Mouse (Mus musculus): ENCODE results near the gene Nrm.

Nrm gene

DNA sequence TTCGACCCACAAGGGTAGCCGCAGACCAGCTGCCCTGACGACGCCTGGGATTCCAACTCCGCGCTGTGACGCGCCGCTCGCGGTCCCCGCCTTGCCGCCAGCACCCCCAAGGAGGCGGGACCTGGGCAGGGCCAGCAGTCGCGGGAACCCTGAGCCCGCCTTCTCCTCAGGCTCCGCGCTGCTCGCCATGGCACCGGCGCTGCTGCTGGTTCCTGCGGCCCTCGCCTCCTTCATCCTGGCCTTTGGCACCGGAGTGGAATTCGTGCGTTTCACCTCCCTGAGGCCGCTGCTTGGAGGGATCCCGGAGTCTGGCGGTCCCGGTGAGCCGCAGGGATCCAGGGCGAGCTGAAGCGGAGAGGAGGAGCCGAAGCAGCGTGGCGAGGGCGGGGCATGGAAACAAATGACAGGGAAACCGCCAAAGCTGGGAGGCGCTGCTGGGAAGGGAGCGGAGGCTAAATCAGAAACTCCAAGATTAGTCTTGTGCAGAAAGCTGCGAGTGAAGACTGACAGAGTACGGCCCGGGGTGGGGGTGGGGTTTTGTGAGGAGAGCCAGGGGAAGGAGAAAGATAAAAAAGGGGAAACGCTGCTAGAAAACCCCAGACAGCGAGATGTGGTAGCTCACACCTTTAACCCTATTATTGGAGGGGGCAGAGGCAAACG lies at the start of gene Nrm:
Nrm (plus strand) TSS at position 121 of the 660 bp plus-strand sequence.
- peak; percentile 89 for DNase-seq (ENCODE audit: low read depth, low spot score)

DNA sequence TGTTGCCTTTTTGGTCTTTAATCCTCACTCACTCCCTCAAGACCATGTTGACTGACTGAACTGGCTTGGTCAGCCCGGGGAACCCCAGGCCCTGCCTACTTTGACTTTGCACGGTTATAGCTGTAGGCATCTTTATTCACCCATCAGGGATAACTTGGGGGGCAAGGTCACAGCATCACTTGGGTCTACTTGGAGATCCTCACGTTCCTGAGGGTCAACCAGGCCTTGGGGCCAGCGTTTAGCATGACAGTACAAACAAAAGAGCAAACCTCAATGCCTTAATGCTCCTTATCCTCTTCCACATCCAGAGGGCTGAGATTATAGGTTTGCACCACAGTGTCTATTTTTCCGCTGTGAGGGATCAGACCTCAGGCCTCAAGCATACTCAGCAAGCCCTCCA lies 48.8 kb upstream of the Nrm start:
- DNase-seq (ENCODE audit: low read depth, low spot score): no peak

- DNase-seq (ENCODE audit: low read depth, low spot score): no peak
These were observed 48.4 kb upstream of the Nrm start for GRCm38 (mm10) chr17:35812736-35813135.

DNA sequence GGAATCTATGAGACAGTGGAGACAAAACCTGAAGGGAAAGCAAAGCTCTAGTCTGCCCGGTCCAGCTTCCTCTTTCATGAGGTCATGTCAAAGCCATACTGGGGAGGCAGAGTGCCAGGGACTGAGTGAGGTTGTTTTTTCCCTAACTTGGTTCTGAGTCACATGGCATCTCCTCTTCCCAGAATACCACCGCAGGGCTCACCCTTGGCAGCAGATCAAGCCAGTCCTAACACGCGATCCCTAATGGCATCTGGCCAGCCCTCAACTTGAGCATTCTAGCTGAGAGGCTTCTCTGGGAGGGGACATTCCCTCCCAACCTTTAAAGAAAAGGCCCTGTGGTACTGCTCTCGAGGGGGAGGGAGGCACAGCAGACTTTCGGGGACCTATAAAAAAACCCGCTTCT lies 47.9 kb upstream of the Nrm start:
- DNase-seq (ENCODE audit: low read depth, low spot score): no peak

DNA sequence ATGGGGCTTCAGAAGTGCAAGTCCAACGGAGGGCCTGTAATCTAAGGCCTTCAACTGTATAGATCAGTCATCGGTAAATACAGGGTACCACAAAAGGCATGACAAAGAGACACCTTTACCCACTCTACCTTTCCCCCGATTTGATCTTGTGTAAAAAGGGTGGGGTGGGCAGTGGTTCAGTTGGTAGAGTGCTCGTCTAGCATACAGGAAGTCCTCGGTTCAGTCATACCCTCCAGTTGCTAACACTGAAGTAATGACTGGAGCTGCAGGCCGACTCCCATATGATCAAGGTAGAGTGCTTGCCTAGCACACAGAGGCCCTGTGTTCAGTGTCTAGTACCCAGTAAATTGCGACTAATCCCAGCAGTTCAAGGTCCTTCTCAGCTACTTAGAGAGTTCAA lies 47.5 kb upstream of the Nrm start:
- no peak for DNase-seq (ENCODE audit: low read depth, low spot score)

- no peak for DNase-seq (ENCODE audit: low read depth, low spot score)
These were observed 46.4 kb upstream of the Nrm start for GRCm38 (mm10) chr17:35814678-35815077.

DNA sequence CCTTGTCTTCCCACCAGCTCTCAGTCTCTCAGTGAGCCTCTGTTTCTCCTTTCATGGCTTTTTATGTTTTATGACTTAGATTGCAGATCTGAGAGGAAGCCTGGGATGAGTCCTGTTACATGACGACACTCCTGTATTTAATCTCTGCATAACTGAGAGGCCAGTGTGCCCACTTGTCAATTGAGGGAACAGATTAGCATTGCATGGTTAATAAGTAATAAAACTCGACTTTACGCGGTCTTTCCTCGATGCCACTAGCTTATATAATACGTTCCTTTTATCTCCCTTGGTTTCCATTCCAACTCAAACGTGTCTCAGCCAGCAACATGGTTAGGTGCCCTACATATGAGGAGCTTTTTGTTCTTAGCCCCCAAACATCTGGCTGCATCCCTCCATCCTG lies 45.3 kb upstream of the Nrm start:
- DNase-seq (ENCODE audit: low read depth, low spot score): no peak

GRCm38 (mm10) chr17:35816686-35817085 lies 44.4 kb upstream of the Nrm start:
- DNase-seq (ENCODE audit: low read depth, low spot score): no peak

DNA sequence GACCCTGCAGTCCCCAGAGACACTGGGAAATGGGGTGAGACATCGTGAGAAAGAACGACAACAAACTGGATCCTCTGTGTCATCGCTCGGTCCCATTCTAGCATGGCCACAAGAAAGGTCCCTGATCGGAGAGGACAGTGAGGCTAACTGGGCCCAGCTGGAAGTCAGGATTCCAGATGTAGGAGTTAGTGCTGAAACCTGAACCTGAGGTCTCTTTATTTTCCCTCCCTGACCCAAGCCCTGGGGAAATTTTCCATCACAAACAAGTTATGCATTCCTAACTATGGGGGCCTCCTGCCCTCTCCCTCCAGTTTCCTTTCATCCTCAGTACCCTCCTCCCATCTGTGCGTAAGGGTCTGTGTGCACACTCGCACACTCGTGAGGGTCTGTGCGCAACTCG lies 43.9 kb upstream of the Nrm start:
- no peak for DNase-seq (ENCODE audit: low read depth, low spot score)

DNA sequence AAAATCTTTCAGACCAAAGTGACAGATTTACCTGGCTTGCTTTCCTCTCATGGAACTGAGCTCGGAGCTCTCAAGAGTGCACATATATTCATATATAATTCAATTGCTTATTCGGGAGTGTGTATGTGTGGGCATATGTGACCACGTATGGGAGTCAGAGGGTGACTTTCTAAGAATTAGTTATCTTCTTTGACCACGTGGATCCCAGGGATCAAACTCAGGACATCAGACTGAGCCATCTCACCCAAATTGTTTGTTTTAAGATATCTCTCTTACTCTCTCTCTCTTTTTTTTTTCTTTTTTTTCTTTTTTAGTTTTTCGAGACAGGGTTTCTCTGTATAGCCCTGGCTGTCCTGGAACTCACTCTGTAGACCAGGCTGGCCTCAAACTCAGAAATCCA lies 41.0 kb upstream of the Nrm start:
- DNase-seq (ENCODE audit: low read depth, low spot score): no peak

GRCm38 (mm10) chr17:35821439-35822430 lies 39.4 kb upstream of the Nrm start, which contains the start of gene Ier3:
Gene Ier3, plus strand, starts transcription at chr17:35821684.
- DNase-seq (ENCODE audit: low read depth, low spot score): peak; percentile 76

DNA sequence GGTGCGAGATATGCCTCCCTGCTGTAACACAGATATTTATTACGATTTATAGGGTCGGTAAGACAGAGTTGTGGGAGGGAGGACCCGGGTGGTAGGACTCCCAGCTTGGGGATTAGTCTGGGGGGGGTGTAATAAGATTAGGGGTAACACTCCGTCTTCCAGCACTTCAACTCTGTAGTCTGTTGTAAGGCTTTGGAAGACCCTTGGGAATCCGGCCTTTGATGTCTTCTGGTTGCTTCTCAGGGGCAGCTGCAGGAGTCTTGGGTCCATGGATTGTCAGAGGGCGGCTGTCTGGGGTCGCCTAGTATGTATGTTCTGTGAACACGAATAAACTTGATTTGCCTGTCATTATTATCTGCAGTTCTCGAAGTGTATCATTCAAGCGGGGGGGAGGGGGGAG lies 38.6 kb upstream of the Nrm start:
- DNase-seq (ENCODE audit: low read depth, low spot score): no peak

DNA sequence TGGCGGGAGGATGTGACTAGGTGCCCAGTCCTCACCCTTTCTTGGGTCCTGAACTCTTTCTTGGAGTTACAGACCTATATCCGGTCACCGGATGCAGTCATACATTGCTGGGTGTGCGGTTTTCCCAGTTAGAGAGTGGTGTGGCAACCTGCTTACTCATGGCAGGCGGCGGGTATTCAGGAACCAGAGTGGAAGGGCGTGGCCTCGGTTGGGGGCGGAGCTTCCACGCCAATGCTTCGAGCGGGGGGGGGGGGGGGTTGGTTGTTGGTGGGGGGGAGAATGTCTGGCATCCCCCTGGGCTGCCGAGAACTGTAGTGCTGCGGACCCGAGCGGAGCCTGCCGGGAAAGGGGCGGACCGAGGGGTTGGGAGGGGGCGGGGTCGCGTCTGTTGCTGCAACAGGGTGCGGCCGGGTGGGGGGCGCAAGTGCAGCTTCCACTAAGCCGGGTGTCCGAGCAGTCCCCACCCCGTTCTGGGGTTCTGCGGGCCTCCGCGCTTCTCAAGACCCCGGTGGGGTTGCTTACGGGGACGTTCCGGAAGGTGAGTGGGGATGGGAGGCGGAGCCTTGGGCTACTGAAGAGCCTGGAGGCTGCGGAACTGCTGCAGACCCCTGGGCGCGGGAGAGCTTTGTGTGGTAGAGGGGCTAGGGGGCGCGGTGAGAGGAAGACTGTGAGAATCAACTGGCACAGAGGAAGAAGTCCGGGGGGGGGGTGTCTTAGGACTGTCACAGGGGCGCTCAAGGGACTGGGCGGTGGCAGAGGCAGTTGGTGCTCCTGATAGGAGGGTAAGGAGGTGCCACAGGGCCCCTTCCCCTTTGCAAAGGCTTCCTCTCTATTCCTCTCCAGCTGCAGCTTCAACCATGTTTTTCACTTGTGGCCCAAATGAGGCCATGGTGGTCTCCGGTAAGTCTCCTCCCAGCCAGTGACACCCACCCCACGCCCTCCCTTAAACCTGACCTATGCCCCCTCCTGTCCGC lies 37.9 kb upstream of the Nrm start, which contains the start of gene Flot1:
Flot1 (plus strand) TSS at position 267 of the 974 bp plus-strand sequence.
- peak; percentile 90 for DNase-seq (ENCODE audit: low read depth, low spot score)

GRCm38 (mm10) chr17:35824402-35824801 lies 36.7 kb upstream of the Nrm start:
- DNase-seq (ENCODE audit: low read depth, low spot score): no peak

GRCm38 (mm10) chr17:35825109-35825850 lies 35.8 kb upstream of the Nrm start:
- DNase-seq (ENCODE audit: low read depth, low spot score): no peak

GRCm38 (mm10) chr17:35829737-35830136 lies 31.4 kb upstream of the Nrm start:
- DNase-seq (ENCODE audit: low read depth, low spot score): peak; percentile 84

DNA sequence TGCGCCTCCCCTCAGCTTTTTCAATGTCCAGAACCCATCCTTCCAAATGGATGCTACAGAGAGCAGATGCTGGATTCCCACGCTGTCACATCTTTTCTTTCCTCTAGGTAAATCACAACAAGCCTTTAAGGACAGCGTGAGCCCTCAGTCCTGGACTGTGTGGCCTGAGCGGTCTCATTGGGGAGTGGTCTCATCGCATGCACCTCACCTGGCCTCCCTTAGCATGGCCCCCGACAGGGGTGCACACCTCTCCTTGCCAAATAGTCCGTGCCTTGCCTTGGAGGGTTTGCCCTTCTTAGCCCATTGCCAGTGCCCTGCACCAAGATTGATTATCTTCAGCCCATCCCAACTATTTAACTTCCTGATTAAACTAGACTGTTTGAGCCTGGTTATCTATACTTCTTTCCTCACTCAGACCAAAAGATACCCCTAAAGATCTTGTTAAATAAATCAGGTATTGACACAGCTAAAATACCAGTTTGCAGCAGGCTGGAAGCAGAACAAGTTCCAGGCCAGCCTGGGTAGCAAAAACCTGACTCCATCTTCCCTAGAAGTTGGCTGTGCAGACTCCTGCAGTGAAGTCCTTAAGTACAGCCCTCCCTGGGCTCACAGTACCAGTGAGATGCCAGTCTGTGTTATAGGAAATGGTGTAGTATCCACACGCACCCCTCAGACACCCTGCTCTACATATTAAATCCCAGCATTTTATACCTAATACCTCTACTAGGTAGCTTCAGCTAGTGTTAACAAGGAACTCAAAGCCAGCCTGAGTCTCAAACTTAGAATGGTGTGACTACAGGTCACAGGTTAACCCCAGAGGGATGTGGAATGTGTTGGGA lies 28.5 kb upstream of the Nrm start:
- DNase-seq (ENCODE audit: low read depth, low spot score): no peak

- DNase-seq (ENCODE audit: low read depth, low spot score): no peak
These were observed 27.8 kb upstream of the Nrm start for GRCm38 (mm10) chr17:35833239-35833751.

GRCm38 (mm10) chr17:35833894-35834293 lies 27.2 kb upstream of the Nrm start:
- no peak for DNase-seq (ENCODE audit: low read depth, low spot score)
